Mouse (Mus musculus) bone marrow macrophage, adult 2 months (primary cell): Measurements from ENCODE around the gene Osbpl7.

Source experiments
- CTCF ChIP-seq: IDR thresholded peaks from 2 replicates; pipeline ENCODE4 v1.5.1; 2012; ENCODE audit warnings: low read depth, mild to moderate bottlenecking, low read length, moderate library complexity
- POLR2A ChIP-seq: IDR thresholded peaks from 2 replicates; pipeline ENCODE4 v1.6.1; 2012; ENCODE audit warnings: mild to moderate bottlenecking, low read depth, low read length, borderline replicate concordance

GRCm38 (mm10) chr11:97044902-97045301 is 5.5 kb upstream of the Osbpl7 start:
- TF ChIP-seq CTCF (no peak), POLR2A (no peak)
